Mouse (Mus musculus): Measurements from ENCODE around the gene Agfg2. TPM values are rescaled to one million over a fixed set of nuclear protein-coding genes. Genes with fewer than 3 reads are reported as not detected.
A peak's percentile ranks its signal among the peaks of the same experiment; 100 is the strongest.

The Agfg2 gene
- polyA plus RNA-seq, 1 experiment from 2014 or later: 14.2 TPM

DNA sequence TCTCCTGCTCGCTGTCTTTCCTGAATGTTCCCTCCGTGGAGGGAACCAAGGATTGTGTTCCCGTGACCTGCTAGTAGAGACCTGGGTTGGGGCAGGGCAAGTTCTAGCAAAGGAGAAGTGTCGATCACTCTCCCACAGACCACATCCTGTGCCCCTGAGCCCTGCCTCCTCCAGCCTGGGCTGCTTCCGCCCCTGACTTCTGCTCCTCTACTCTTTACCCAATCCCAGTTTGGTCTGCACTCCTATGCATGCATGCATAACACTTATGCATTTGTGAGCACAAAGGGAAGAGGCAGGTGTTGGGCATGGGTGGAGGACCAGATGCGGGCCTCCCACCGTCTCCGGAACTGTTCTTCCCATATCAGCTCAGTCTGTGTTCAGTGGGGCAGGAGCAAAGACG is 53.4 kb downstream of the Agfg2 start:
- H3K9ac ChIP-seq (replicated peaks; ENCODE audit: low read depth): peak overlapping the region; percentile 73
- H3K36me3 ChIP-seq (ENCODE audit: insufficient read depth, low read length): peaks cover 5% of the 10 kb centered on the region; the same call in 1 of the 2 replicates
- peak overlapping the region; percentile 98 for H3K27ac ChIP-seq (ENCODE audit: low read length)
- H3K4me3 ChIP-seq (ENCODE audit: low read depth, low read length): peak overlapping the region; percentile 89
- no peaks in the 10 kb centered on the region for H3K9me3 ChIP-seq (ENCODE audit: low read length)
- 28% methylated on average over 9 of the region's 9 CpGs for WGBS
- DNase-seq (ENCODE audit: low spot score) (peak; percentile 64), ATAC-seq (no peak)
- peaks cover 36% of the 10 kb centered on the region for H3K4me1 ChIP-seq (ENCODE audit: insufficient read depth, low read depth, low read length)
- TF ChIP-seq CTCF (IDR thresholded peaks at IDR 0.05) (no peak), EP300 (IDR thresholded peaks at IDR 0.05) (no peak)
- peak overlapping the region; percentile 70 for H3K4me2 ChIP-seq (replicated peaks; ENCODE audit: low read depth, low read length)
- H3K27me3 ChIP-seq (replicated peaks; ENCODE audit: insufficient read depth, low read length): no peaks in the 10 kb centered on the region

DNA sequence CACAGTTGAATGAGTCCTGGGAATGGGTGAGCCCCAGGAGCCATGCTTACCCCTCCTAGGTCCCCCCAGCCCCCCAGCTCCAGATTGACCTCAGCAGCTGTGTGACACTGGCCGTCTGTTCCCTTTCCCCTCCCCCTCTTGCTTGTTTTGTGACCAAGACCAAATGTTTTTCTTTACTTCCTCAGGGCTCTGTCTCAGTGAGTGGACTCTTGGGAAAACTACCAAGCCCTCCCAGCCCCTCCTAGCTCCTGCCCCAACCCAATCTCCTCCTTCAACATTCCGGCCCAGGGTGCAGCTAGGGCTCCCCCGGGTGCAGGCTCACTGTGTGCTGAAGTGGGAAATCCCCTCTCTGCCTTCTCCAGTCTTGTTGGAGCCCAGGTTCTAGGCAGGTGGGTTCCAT is 53.9 kb downstream of the Agfg2 start:
- H3K9me3 ChIP-seq (ENCODE audit: low read length): no peaks in the 10 kb centered on the region
- DNase-seq (ENCODE audit: low spot score) (peak; percentile 91), ATAC-seq (peak; percentile 19)
- H3K27ac ChIP-seq (ENCODE audit: low read length): peak overlapping the region; percentile 98
- peaks cover 5% of the 10 kb centered on the region; the same call in 1 of the 2 replicates for H3K36me3 ChIP-seq (ENCODE audit: insufficient read depth, low read length)
- H3K4me2 ChIP-seq (replicated peaks; ENCODE audit: low read depth, low read length): peak overlapping the region; percentile 70
- peak overlapping the region; percentile 73 for H3K9ac ChIP-seq (replicated peaks; ENCODE audit: low read depth)
- H3K4me1 ChIP-seq (ENCODE audit: insufficient read depth, low read depth, low read length): peaks cover 36% of the 10 kb centered on the region
- 6% methylated on average over 3 of the region's 3 CpGs for WGBS
- TF ChIP-seq EP300 (IDR thresholded peaks at IDR 0.05): 0 out of 2 replicates have a peak, but pooled peaks have one; percentile 43
- no peak for TF ChIP-seq CTCF (IDR thresholded peaks at IDR 0.05)
- peak overlapping the region; percentile 89; the same call in 1 of the 2 replicates for H3K4me3 ChIP-seq (ENCODE audit: low read depth, low read length)
- no peaks in the 10 kb centered on the region for H3K27me3 ChIP-seq (replicated peaks; ENCODE audit: insufficient read depth, low read length)

DNA sequence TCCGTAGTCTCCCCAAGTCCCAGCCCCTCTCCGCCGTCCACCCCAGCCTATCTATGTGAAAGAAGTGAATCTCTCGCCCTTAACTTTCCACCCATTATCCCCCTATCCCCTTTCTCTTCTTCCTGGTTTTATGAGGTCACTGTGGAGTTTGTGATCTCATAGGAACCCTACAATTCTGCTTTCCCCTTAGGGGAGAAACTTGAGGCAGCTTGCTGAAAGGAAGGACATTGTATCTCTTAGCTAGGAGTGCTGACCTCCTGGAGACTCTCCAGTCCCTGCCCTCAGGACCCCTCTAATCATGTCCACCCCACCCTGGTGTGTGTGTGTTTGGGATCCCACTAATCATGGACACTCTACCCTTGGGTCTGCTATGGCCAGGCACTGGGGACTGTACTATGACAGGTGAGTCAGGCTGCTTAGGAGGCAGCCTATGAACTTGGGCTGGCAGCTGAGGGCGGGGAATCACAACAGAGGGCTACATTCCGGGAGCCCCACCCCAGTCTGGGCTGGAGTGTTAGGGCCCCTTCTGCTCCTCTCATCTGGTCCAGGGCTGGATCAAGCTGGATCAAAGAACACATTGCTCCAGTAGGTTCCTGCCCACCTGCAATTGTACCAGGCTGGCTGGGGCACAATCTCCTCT is 54.5 kb downstream of the Agfg2 start:
- Histone ChIP-seq H3K4me2 (replicated peaks; ENCODE audit: low read depth, low read length) (peak overlapping the region; percentile 70), H3K27me3 (replicated peaks; ENCODE audit: insufficient read depth, low read length) (no peaks in the 10 kb centered on the region), H3K4me3 (ENCODE audit: low read depth, low read length) (peak overlapping the region; percentile 89), H3K4me1 (ENCODE audit: insufficient read depth, low read depth, low read length) (peaks cover 36% of the 10 kb centered on the region), H3K36me3 (ENCODE audit: insufficient read depth, low read length) (peaks cover under 1% of the 10 kb centered on the region; the same call in 1 of the 2 replicates), H3K27ac (ENCODE audit: low read length) (peak overlapping the region; percentile 98), H3K9ac (replicated peaks; ENCODE audit: low read depth) (peak overlapping the region; percentile 73), H3K9me3 (ENCODE audit: low read length) (no peaks in the 10 kb centered on the region)
- 16% methylated on average over 6 of the region's 6 CpGs for WGBS
- ATAC-seq (peak; percentile 42), DNase-seq (ENCODE audit: low spot score) (peak; percentile 92)
- TF ChIP-seq EP300 (IDR thresholded peaks at IDR 0.05) (no peak; the same call in 1 of the 2 replicates), CTCF (IDR thresholded peaks at IDR 0.05) (no peak)

DNA sequence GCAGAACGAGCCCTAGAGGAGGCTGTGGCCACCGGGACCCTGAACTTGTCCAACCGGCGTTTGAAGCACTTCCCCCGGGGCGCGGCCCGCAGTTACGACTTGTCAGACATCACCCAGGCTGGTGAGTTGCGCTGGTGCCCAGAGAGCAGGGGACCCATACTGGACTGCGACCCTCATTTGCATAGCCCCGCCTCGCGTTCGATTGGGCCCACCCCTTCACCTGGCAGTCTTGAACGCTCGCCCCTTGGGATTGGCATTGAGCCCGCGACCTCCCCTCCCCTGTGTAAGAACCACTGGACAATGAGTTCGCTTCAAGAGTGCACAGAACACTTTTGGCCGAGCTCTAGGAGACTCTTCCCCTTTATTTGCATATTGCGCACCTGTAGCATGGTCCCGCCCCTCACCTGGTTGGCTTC is 55.2 kb downstream of the Agfg2 start:
- H3K9me3 ChIP-seq (ENCODE audit: low read length): no peaks in the 10 kb centered on the region
- peak overlapping the region; percentile 98 for H3K27ac ChIP-seq (ENCODE audit: low read length)
- H3K4me1 ChIP-seq (ENCODE audit: insufficient read depth, low read depth, low read length): peaks cover 36% of the 10 kb centered on the region
- TF ChIP-seq EP300 (IDR thresholded peaks at IDR 0.05) (no peak; the same call in 1 of the 2 replicates), CTCF (IDR thresholded peaks at IDR 0.05) (no peak)
- under 1% methylated on average over 21 of the region's 23 CpGs for WGBS
- peak overlapping the region; percentile 73 for H3K9ac ChIP-seq (replicated peaks; ENCODE audit: low read depth)
- no peaks in the 10 kb centered on the region; the same call in 1 of the 2 replicates for H3K36me3 ChIP-seq (ENCODE audit: insufficient read depth, low read length)
- H3K4me3 ChIP-seq (ENCODE audit: low read depth, low read length): peak overlapping the region; percentile 89
- DNase-seq (ENCODE audit: low spot score) (peak; percentile 90), ATAC-seq (peak; percentile 27)
- peak overlapping the region; percentile 70 for H3K4me2 ChIP-seq (replicated peaks; ENCODE audit: low read depth, low read length)
- H3K27me3 ChIP-seq (replicated peaks; ENCODE audit: insufficient read depth, low read length): no peaks in the 10 kb centered on the region

DNA sequence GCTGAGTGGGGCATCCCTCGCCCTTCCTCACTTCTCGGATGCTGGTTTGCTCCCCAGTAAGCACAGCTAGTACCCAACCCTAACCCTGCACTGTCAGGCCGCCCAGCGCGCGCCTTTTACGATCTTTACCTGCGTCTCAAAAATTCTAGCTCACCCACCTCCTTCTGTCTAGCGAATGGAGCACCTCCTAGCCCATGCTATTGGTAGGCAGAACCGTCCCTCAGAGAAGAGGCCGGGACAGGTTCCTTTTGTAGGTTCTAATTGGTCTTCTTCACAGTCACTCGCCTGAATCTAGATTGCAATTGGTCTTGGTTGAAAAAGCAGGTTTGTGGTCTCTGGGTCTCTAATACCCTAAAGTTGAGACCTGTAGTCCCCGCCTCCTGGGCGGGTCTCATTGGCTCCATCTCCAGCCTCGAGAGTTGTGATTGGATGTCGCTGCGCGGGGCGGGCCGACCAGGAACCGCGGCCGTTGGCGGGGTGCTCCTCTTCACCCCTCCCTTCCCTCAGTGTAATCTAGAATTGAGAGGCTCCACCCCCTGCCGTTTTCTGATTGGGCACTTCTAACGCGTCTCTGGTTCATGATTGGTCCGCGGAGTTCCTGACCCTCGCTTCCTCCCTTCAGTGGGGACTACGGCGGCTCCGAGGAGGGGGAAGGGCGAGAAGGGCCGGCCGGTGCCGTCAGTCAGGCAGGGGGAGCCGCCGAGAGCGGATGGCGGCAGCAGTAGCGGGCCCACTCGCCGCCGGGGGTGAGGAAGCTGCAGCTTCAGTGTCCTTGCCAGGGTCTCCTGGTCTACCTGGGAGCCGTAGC is 55.8 kb downstream of the Agfg2 start, which contains the start of the genes Fbxo24, Lrch4 and Gm20605:
Fbxo24 (minus strand) TSS at position 505 of the 808 bp plus-strand sequence.
Lrch4 (plus strand) TSS at position 624 of the 808 bp plus-strand sequence.
Gm20605 (plus strand) TSS at position 678 of the 808 bp plus-strand sequence.
- under 1% methylated on average over 45 of the region's 46 CpGs for WGBS

DNA sequence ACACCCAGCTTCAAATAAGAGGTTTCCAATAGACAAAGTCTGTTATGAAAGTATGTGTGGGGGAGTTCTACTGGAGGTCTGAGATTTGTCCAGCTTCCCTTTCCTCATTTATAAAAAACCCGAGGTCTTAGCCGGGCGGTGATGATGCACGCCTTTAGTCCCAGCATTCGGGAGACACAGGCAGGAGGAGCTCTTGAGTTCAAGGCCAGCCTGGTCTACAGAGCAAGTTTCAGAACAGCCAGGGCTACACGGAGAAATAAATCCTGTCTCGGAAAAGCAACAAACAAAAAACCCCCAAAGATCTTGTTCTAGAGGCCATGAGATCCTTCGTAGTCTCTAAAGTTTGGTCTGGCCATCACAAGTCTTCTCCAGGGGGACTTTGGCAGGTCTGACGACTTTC is 56.5 kb downstream of the Agfg2 start:
- peaks cover 28% of the 10 kb centered on the region for H3K4me1 ChIP-seq (ENCODE audit: insufficient read depth, low read depth, low read length)
- peak; percentile 30; the same call in 1 of the 2 replicates for TF ChIP-seq CTCF (IDR thresholded peaks at IDR 0.05)
- TF ChIP-seq EP300 (IDR thresholded peaks at IDR 0.05): no peak
- peak overlapping the region; percentile 52 for H3K4me3 ChIP-seq (ENCODE audit: low read depth, low read length)
- H3K27me3 ChIP-seq (replicated peaks; ENCODE audit: insufficient read depth, low read length): no peaks in the 10 kb centered on the region
- ATAC-seq (no peak), DNase-seq (ENCODE audit: low spot score) (peak; percentile 64)
- WGBS: 0% methylated on average over 9 of the region's 9 CpGs
- no peaks in the 10 kb centered on the region for H3K36me3 ChIP-seq (ENCODE audit: insufficient read depth, low read length)
- H3K9ac ChIP-seq (replicated peaks; ENCODE audit: low read depth): peak overlapping the region; percentile 48
- H3K9me3 ChIP-seq (ENCODE audit: low read length): no peaks in the 10 kb centered on the region
- peak overlapping the region; percentile 87 for H3K27ac ChIP-seq (ENCODE audit: low read length)
- peak overlapping the region; percentile 60 for H3K4me2 ChIP-seq (replicated peaks; ENCODE audit: low read depth, low read length)

More for the DNA sequence above, 55.8 kb downstream of the Agfg2 start, which contains the start of the genes Fbxo24, Lrch4 and Gm20605:
- DNase-seq (ENCODE audit: low spot score) (peak; percentile 100), ATAC-seq (peak; percentile 92)
- H3K4me2 ChIP-seq (replicated peaks; ENCODE audit: low read depth, low read length): peak within 1 kb of the TSS; percentile 70
- TF ChIP-seq EP300 (IDR thresholded peaks at IDR 0.05) (peak; percentile 75), CTCF (IDR thresholded peaks at IDR 0.05) (peak; percentile 36)
- H3K4me3 ChIP-seq (ENCODE audit: low read depth, low read length): peak within 1 kb of the TSS; percentile 89
- peak within 1 kb of the TSS; percentile 98 for H3K27ac ChIP-seq (ENCODE audit: low read length)
- H3K9me3 ChIP-seq (ENCODE audit: low read length): no peaks in the 10 kb centered on the region
- peaks cover 35% of the 10 kb centered on the region for H3K4me1 ChIP-seq (ENCODE audit: insufficient read depth, low read depth, low read length)
- H3K9ac ChIP-seq (replicated peaks; ENCODE audit: low read depth): peak within 1 kb of the TSS; percentile 73
- no peaks in the 10 kb centered on the region for H3K27me3 ChIP-seq (replicated peaks; ENCODE audit: insufficient read depth, low read length)
- H3K36me3 ChIP-seq (ENCODE audit: insufficient read depth, low read length): no peaks in the 10 kb centered on the region; the same call in 1 of the 2 replicates

Measured in lung, postnatal 0 days (tissue).